Mouse (Mus musculus) kidney, embryonic 16.5 days (tissue): ENCODE results near the gene Tgfb1i1. TPM values are rescaled to one million over a fixed set of nuclear protein-coding genes. Genes with fewer than 3 reads are reported as not detected.

Experiments
- ATAC-seq: fragments of 200-750 bp; cut with Nextera tagmentation; 2 replicates; pipeline ENCODE4 v1.8.0; 2017; ENCODE audit warnings: moderate TSS enrichment; ENCODE audit not compliant: low FRiP score, low TSS enrichment
- H3K27ac ChIP-seq: fragments of 300-500 bp; sonication (generic); 2 replicates; pipeline ENCODE4 v1.5.1; 2014; ENCODE audit warnings: low read length
- H3K27me3 ChIP-seq: fragments of 300-500 bp; sonication (generic); 2 replicates; pipeline ENCODE4 v1.6.1; 2014; ENCODE audit warnings: low read length, control low read depth, mixed read lengths; ENCODE audit not compliant: insufficient read depth
- H3K36me3 ChIP-seq: fragments of 300-500 bp; sonication (generic); 2 replicates; pipeline ENCODE4 v1.6.1; 2014; ENCODE audit warnings: low read length, control low read depth, mixed read lengths; ENCODE audit not compliant: insufficient read depth
- H3K4me1 ChIP-seq: fragments of 300-500 bp; sonication (generic); 2 replicates; pipeline ENCODE4 v1.6.1; 2014; ENCODE audit warnings: low read length, control low read depth, mixed read lengths; ENCODE audit not compliant: insufficient read depth
- H3K4me2 ChIP-seq: fragments of 300-500 bp; sonication (generic); replicated peaks from 2 replicates; pipeline ENCODE4 v1.6.1; 2014; ENCODE audit warnings: low read depth, low read length
- H3K4me3 ChIP-seq: fragments of 300-500 bp; sonication (generic); 2 replicates; pipeline ENCODE4 v1.5.1; 2014; ENCODE audit warnings: mild to moderate bottlenecking, low read length
- H3K9ac ChIP-seq: fragments of 300-500 bp; sonication (generic); replicated peaks from 2 replicates; pipeline ENCODE4 v1.6.1; 2014; ENCODE audit warnings: low read length
- H3K9me3 ChIP-seq: fragments of 300-500 bp; sonication (generic); 2 replicates; pipeline ENCODE4 v1.6.1; 2016; ENCODE audit warnings: low read length, control low read depth
- WGBS: fragments of 180-500 bp; shearing (Covaris S2); extraction: QIAGEN DNeasy Blood & Tissue Kit; methylation state at CpG from one replicate; pipeline ENCODE4 v1.1.7; 2014; 5-methylcytosine and 5-hydroxymethylcytosine counted together
- polyA plus RNA-seq: library from polyadenylated mRNA; unstranded; fragments of >200 nt; fragmentation: Nextera tagmentation; extraction: Ambion mirVana; gene quantifications from 2 replicates; pipeline ENCODE4 v1.2.1, GENCODE M21; 2015

Gene Tgfb1i1
- 104 and 111 TPM in 2 replicates for polyA plus RNA-seq

DNA sequence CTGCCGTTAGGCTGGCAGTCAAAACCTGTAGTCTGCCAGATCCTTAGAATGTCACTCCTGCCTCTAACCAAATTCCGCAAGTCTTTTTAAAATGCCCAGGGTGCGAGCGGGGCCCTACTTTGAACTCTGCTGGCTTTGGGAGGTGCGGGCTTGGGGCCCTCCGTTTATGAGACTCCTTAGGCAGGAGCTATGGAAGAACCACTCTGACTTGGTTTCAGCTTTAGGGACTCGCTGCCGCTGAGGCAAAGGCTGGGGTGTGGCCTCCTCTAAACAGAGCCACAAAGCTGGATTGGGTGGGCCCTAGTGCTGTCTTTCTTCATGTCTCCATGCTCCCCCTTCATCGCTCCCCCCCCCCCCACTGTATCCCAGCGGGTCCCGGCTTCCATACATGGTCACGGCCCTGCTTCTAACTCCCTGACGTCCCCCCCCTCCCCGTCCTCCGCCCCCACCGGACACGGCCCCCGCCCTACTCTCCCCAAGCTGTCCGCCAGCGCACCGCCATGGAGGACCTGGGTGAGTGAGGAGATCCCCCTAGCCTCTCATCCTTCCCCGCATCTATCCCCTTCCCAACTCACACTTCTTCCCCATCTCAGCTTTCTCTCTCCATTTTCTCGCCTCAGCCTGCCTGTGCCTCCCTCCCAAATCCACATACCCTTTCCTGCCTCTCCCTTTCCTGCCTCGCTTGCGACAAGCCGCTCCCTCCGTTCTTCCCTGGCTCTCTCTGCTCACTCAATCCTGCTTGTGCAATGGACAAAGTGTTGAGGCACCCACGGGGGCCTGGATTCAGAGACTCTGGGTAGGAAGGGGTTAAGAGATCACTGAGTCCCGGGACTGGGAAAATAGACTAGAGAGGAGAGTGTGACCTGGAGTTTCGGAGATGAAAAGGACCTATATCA lies at the start of gene Tgfb1i1:
TSS of gene Tgfb1i1 (plus strand) at position 317 of the 896 bp plus-strand sequence.
- peak within 1 kb of the TSS; percentile 69 for H3K4me2 ChIP-seq
- H3K9me3 ChIP-seq = no peaks in the 10 kb centered on the region
- peaks cover 23% of the 10 kb centered on the region for H3K4me1 ChIP-seq
- H3K27ac ChIP-seq = peak within 1 kb of the TSS; percentile 97
- peak within 1 kb of the TSS; percentile 84 for H3K9ac ChIP-seq
- peak within 1 kb of the TSS; percentile 68 for H3K4me3 ChIP-seq
- peaks cover 33% of the 10 kb centered on the region for H3K36me3 ChIP-seq
- 3% methylated on average over 24 of the region's 30 CpGs for WGBS
- H3K27me3 ChIP-seq = no peaks in the 10 kb centered on the region
- ATAC-seq = peak; percentile 90

DNA sequence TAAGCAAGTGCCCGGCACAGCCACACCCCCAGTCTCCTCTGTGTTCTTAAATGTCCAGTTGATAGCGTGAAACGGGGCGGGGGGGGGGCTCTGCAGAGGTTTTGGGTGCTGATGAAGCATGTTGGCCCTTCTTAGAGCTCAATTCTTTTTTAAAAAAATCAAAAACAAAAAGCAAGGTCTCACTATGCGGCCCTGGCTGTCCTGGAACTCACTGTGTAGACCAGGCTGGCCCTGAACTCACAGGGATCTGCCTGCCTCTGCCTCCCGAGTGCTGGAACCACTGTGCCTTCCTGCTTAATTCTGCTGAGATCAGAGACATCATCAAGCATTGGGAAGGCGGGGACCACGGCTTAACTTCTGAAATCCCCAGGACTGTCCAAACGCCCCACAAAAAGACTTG lies 45.0 kb upstream of the Tgfb1i1 start:
- no peaks in the 10 kb centered on the region for H3K36me3 ChIP-seq
- H3K9ac ChIP-seq = no peak overlapping the region
- H3K4me3 ChIP-seq = no peak overlapping the region
- no peaks in the 10 kb centered on the region for H3K27me3 ChIP-seq
- WGBS = 84% methylated on average over 9 of the region's 9 CpGs
- no peak overlapping the region for H3K27ac ChIP-seq
- no peaks in the 10 kb centered on the region for H3K4me1 ChIP-seq
- no peak for ATAC-seq
- no peaks in the 10 kb centered on the region for H3K9me3 ChIP-seq
- no peak overlapping the region for H3K4me2 ChIP-seq

DNA sequence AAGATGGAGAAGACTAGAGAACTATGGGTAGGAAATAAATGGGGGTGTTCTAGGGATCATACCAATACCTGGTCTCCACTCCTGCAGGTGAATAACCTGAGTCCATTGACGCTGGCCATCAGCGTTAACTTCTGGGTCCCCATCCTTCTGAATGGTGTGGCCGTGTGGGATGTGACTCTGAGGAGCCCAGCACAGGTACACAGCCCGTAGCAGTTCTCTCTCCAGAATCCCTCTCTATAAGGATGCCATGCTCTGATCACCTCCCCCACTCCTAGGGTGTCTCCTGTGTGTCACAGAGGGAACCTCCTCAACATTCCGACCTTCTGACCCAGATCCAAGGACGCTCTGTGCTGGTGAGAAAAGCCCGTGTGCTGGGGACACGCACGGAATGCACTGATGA lies 43.5 kb upstream of the Tgfb1i1 start:
- Histone ChIP-seq H3K27ac (no peak overlapping the region), H3K9me3 (no peaks in the 10 kb centered on the region), H3K4me3 (no peak overlapping the region), H3K36me3 (no peaks in the 10 kb centered on the region), H3K4me1 (no peaks in the 10 kb centered on the region), H3K4me2 (no peak overlapping the region), H3K9ac (no peak overlapping the region), H3K27me3 (no peaks in the 10 kb centered on the region)
- WGBS = 78% methylated on average over 9 of the region's 9 CpGs
- no peak for ATAC-seq

DNA sequence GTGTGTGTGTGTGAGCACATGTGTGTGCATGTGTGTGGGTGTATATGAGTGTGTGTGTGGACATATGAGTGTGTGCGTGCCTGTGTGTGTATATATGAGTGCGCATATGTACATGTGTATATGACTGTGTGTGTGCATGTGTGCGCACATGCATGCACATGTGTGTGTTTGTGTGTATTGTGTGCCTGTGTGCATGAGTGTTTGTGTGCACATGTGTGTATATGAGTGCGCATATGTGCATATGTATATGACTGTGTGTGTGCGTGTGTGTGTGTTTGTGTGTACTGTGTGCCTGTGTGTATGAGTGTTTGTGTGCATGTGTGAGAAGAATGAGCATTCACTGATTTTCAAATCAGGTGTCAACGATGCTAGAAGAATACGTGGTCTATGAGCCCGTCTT lies 42.4 kb upstream of the Tgfb1i1 start:
- 91% methylated on average over 8 of the region's 8 CpGs for WGBS
- Histone ChIP-seq H3K9ac (no peak overlapping the region), H3K36me3 (no peaks in the 10 kb centered on the region), H3K4me2 (no peak overlapping the region), H3K9me3 (no peaks in the 10 kb centered on the region), H3K27ac (no peak overlapping the region), H3K4me1 (no peaks in the 10 kb centered on the region), H3K27me3 (no peaks in the 10 kb centered on the region), H3K4me3 (no peak overlapping the region)
- no peak for ATAC-seq

DNA sequence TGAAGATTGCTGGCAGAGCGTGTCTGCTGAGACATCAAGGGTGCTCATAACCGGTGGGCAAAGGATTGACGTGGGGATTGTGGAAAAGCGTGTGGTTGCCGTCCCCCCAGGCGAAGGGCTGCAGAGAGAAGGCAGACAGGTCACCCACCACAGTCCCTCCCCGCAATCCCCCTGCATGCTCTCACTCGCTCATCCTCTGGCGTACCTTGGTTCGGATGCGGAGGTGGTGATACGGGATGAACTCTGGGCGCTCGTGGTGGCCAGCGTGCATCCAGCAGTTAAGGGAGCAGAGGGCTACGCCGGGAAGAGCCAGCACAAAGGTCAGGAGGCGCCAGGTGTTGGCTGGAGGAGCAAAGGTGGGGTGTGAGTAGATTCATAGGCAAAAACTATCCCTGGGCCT lies 40.9 kb upstream of the Tgfb1i1 start:
- Histone ChIP-seq H3K4me2 (no peak overlapping the region), H3K4me3 (no peak overlapping the region), H3K36me3 (no peaks in the 10 kb centered on the region), H3K27ac (no peak overlapping the region), H3K27me3 (no peaks in the 10 kb centered on the region), H3K9ac (no peak overlapping the region), H3K4me1 (no peaks in the 10 kb centered on the region), H3K9me3 (no peaks in the 10 kb centered on the region)
- WGBS = 83% methylated on average over 18 of the region's 18 CpGs
- ATAC-seq = no peak

DNA sequence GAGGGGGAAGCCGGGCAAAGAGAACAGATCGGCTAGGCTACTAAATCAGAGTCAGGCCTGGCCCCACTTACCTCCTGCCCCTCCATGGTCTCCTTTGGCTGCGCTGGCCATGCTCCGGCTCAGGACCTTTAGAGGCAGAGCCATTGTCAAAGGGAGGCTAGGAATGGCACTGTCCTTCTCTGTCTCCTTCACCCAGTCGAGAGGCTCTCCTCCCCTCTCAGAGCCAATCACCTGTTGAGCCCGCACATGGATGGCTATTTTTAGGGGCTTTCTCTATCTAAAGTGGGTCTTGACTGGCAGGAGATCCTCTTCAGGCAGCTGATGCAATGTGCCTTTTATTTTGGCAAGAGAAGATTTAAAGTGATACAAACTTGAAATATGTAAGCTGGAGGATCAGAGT lies 40.5 kb upstream of the Tgfb1i1 start, which contains the start of gene Cox6a2:
TSS of gene Cox6a2 (minus strand) at position 236 of the 400 bp plus-strand sequence.
- Histone ChIP-seq H3K9ac (no peak within 1 kb of the TSS), H3K27me3 (no peaks in the 10 kb centered on the region), H3K9me3 (no peaks in the 10 kb centered on the region), H3K4me3 (no peak within 1 kb of the TSS), H3K27ac (no peak within 1 kb of the TSS), H3K4me2 (no peak within 1 kb of the TSS), H3K4me1 (no peaks in the 10 kb centered on the region), H3K36me3 (no peaks in the 10 kb centered on the region)
- WGBS = 72% methylated on average over 6 of the region's 6 CpGs
- no peak for ATAC-seq

DNA sequence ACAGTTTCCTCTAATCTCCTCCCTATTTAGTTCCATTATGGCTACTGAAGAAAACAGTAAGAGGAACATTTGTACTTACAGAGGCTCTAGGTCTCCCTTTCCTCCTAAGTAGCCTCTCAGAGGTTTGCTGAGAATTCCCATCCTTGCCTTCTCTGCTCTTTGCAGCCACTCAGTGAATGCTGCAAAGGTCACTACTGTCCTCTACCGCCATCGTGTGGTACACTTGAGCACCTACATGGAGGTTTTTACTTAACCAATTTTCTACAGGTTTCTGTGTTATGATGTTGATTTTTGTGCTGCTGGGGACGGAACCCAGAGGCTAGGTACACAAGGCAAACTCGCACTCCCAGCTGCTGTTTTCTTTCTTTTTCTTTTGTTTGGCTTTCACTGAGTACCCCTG lies 38.4 kb upstream of the Tgfb1i1 start:
- Histone ChIP-seq H3K36me3 (no peaks in the 10 kb centered on the region), H3K9ac (no peak overlapping the region), H3K4me2 (no peak overlapping the region), H3K27ac (no peak overlapping the region), H3K4me3 (no peak overlapping the region), H3K9me3 (no peaks in the 10 kb centered on the region), H3K4me1 (no peaks in the 10 kb centered on the region), H3K27me3 (no peaks in the 10 kb centered on the region)
- 5% methylated on average over 4 of the region's 4 CpGs for WGBS
- no peak for ATAC-seq

DNA sequence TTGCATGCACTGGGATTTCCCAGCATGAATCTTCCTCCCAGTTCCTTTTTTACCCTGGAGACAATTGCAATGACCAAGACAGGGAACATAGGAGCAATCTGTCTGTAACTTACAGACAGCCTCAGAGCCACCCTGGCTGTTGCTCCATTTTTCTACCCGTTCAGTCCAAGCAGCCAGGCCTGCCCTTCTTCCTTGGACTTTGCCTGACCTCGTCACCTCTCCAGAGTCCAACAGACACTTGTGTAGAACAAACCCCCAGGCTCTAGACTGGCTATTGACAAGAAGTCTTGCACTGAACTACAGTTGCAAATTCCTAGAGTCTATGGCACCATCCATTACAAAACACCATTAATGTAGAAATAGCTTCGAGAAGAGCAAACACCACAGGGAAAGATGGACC lies 36.8 kb upstream of the Tgfb1i1 start:
- H3K27ac ChIP-seq = no peak overlapping the region
- WGBS = 55% methylated on average over 3 of the region's 3 CpGs
- no peaks in the 10 kb centered on the region for H3K27me3 ChIP-seq
- no peak overlapping the region for H3K9ac ChIP-seq
- H3K9me3 ChIP-seq = no peaks in the 10 kb centered on the region
- ATAC-seq = no peak
- H3K4me1 ChIP-seq = no peaks in the 10 kb centered on the region
- no peaks in the 10 kb centered on the region for H3K36me3 ChIP-seq
- H3K4me2 ChIP-seq = no peak overlapping the region
- no peak overlapping the region for H3K4me3 ChIP-seq

DNA sequence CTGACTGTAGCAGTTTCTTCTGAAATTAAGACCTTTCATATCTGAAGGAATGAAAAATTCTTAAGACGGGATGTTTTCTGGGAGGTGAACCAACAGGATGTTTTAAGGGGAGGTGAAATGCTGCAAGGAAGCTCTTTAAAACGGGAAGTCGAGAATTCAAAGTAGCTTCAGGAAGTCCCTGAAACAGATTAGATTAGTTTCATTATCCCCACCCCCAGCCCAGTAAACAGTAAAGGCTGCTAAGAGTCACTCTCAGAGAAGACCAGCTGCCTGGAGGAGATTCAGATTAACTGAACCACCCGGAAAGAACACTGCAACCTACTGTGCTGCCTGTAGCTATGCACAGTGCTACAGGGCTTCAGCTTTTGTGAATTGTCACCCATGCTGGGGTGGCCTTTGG lies 26.7 kb upstream of the Tgfb1i1 start:
- Histone ChIP-seq H3K9me3 (no peaks in the 10 kb centered on the region), H3K27ac (no peak overlapping the region), H3K4me1 (no peaks in the 10 kb centered on the region), H3K9ac (no peak overlapping the region), H3K4me2 (no peak overlapping the region), H3K4me3 (no peak overlapping the region), H3K36me3 (no peaks in the 10 kb centered on the region), H3K27me3 (no peaks in the 10 kb centered on the region)
- no peak for ATAC-seq
- 85% methylated on average over 4 of the region's 4 CpGs for WGBS

DNA sequence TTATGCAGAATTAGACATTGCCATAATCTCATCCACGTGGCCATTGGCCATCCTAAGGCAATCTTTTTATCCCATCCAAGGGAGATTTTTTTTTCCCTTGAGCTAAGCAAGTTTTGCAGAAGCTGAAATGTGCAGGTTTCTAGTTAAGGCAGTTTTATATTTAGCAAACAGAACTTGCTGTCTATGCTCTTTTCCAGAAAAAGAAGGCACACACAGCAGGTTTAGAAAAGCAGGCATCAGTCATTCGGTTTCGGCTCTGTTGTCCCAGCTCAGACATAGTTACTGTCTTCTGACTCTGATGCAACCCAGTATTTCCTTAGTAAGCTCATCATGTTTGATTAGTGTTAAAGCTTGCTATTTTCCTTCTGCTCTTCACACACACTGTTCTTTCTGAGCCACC lies 25.7 kb upstream of the Tgfb1i1 start:
- Histone ChIP-seq H3K27me3 (no peaks in the 10 kb centered on the region), H3K4me1 (no peaks in the 10 kb centered on the region), H3K27ac (no peak overlapping the region), H3K36me3 (no peaks in the 10 kb centered on the region), H3K4me3 (no peak overlapping the region), H3K9me3 (no peaks in the 10 kb centered on the region), H3K4me2 (no peak overlapping the region), H3K9ac (no peak overlapping the region)
- WGBS = 91% methylated on average over 3 of the region's 3 CpGs
- no peak for ATAC-seq
